Mouse (Mus musculus): ENCODE results near the gene Olfr304. TPM values are rescaled to one million over a fixed set of nuclear protein-coding genes. Genes with fewer than 3 reads are reported as not detected.
"Not testable (repeated sequence)": the region's sequence is repeated elsewhere in the genome, so short reads cannot be mapped to it uniquely, and the experiment has no call there.

Olfr304 gene
- total RNA-seq (2014; rRNA removed; ENCODE audit: low replicate concordance) = not detected in 2 replicates
- not detected in 2 replicates for polyA plus RNA-seq (2015; fragmentation: Nextera tagmentation; extraction: Ambion mirVana)

DNA sequence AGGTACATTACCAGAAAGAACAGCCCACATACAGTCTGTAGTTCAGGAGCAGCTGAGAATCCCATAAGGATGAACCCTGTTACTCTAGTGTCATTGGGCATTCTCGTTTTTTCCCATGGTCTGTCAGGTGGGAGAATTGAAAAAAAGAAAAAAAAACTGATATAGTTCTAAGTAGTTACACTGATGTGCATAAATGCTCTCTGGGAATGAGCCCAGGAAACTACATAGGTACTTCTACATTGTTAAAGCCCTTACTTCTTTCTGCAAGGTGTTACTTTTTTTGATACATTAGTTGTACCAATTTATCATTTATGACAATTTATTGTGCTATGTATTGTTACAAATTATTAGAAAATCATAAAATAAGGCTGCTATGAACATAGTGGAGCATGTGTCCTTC is at the start of gene Olfr304:
Olfr304 (minus strand) TSS at position 101 of the 400 bp plus-strand sequence.
- Histone ChIP-seq H3K9me3 (replicated peaks; ENCODE audit: control insufficient read depth, low read length) (no peaks in the 10 kb centered on the region), H3K27me3 (ENCODE audit: control insufficient read depth, insufficient read depth, low read length) (no peaks in the 10 kb centered on the region), H3K27ac (ENCODE audit: low read depth) (no peak within 1 kb of the TSS), H3K4me1 (ENCODE audit: control insufficient read depth, insufficient read depth) (no peaks in the 10 kb centered on the region), H3K36me3 (replicated peaks; ENCODE audit: control insufficient read depth, insufficient read depth, low read length) (no peaks in the 10 kb centered on the region), H3K4me3 (ENCODE audit: low read depth, low read length) (no peak within 1 kb of the TSS), H3K9ac (replicated peaks; ENCODE audit: low read depth, low read length) (no peak within 1 kb of the TSS), H3K4me2 (ENCODE audit: low read depth, low read length) (no peak within 1 kb of the TSS)
- no peak for ATAC-seq (ENCODE audit: insufficient read depth, low read depth)
- WGBS = 22% methylated on average over 1 of the region's 1 CpGs
- no peak for DNase-seq (ENCODE audit: low spot score)
- TF ChIP-seq CTCF (IDR thresholded peaks at IDR 0.05; ENCODE audit: low read depth) = no peak
- no peak for TF ChIP-seq EP300 (IDR thresholded peaks at IDR 0.05; ENCODE audit: low read depth)

DNA sequence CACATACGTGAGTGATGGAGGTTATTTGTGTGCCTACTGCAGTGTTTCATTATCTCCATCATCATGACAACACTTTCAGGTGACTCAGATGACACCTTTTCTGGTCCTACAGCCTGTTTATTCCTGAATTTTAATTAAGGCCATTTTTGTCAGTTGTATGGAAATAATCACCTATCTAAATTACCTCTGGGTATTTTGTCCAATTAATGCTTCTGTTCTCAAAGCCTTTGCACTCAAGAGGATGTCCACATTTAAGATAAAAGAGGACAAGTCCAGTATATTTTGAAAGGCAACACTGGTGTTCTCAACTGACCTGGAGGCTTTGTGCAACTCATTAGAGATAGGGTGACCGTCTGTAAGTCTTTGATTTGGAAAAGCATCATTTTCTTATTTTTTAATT is 17.1 kb upstream of the Olfr304 start, which contains the start of gene Olfr301:
Olfr301 (plus strand) TSS at position 301 of the 400 bp plus-strand sequence.
- no peaks in the 10 kb centered on the region for H3K36me3 ChIP-seq (replicated peaks; ENCODE audit: control insufficient read depth, insufficient read depth, low read length)
- no peaks in the 10 kb centered on the region for H3K4me1 ChIP-seq (ENCODE audit: control insufficient read depth, insufficient read depth)
- 75% methylated on average over 2 of the region's 2 CpGs for WGBS
- no peak within 1 kb of the TSS for H3K4me2 ChIP-seq (ENCODE audit: low read depth, low read length)
- no peaks in the 10 kb centered on the region for H3K27me3 ChIP-seq (ENCODE audit: control insufficient read depth, insufficient read depth, low read length)
- DNase-seq (ENCODE audit: low spot score) (no peak), ATAC-seq (ENCODE audit: insufficient read depth, low read depth) (no peak)
- H3K27ac ChIP-seq (ENCODE audit: low read depth) = no peak within 1 kb of the TSS
- no peak for TF ChIP-seq CTCF (IDR thresholded peaks at IDR 0.05; ENCODE audit: low read depth)
- TF ChIP-seq EP300 (IDR thresholded peaks at IDR 0.05; ENCODE audit: low read depth) = no peak
- no peak within 1 kb of the TSS for H3K9ac ChIP-seq (replicated peaks; ENCODE audit: low read depth, low read length)
- H3K9me3 ChIP-seq (replicated peaks; ENCODE audit: control insufficient read depth, low read length) = no peaks in the 10 kb centered on the region
- no peak within 1 kb of the TSS for H3K4me3 ChIP-seq (ENCODE audit: low read depth, low read length)

DNA sequence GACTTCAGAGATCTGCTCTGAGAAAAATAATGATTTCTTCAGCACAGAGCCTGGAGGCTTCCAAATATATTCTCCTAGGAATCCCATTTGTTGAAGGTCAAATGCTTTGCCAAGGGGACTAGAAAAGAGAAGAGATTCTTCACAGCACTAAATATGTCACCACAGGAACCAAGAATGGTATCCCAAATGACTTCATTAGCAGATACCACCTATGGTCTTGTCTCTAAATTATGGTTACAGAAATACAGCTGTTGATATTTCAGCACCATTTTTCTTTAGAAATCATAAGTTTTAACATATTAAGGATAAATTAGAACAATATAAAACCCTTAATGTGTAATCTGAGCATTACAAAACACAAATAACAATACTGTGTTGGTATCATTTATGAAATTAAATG is 11.2 kb upstream of the Olfr304 start, which contains the start of gene Olfr303:
Olfr303 (minus strand) TSS at position 101 of the 400 bp plus-strand sequence.
- DNase-seq (ENCODE audit: low spot score) = no peak
- H3K27me3 ChIP-seq (ENCODE audit: control insufficient read depth, insufficient read depth, low read length) = no peaks in the 10 kb centered on the region
- no peaks in the 10 kb centered on the region for H3K9me3 ChIP-seq (replicated peaks; ENCODE audit: control insufficient read depth, low read length)
- no peak for ATAC-seq (ENCODE audit: insufficient read depth, low read depth)
- H3K4me3 ChIP-seq (ENCODE audit: low read depth, low read length) = no peak within 1 kb of the TSS
- TF ChIP-seq EP300 (IDR thresholded peaks at IDR 0.05; ENCODE audit: low read depth) (no peak), CTCF (IDR thresholded peaks at IDR 0.05; ENCODE audit: low read depth) (no peak)
- no peaks in the 10 kb centered on the region for H3K36me3 ChIP-seq (replicated peaks; ENCODE audit: control insufficient read depth, insufficient read depth, low read length)
- H3K27ac ChIP-seq (ENCODE audit: low read depth) = no peak within 1 kb of the TSS
- H3K4me1 ChIP-seq (ENCODE audit: control insufficient read depth, insufficient read depth) = no peaks in the 10 kb centered on the region
- H3K9ac ChIP-seq (replicated peaks; ENCODE audit: low read depth, low read length) = no peak within 1 kb of the TSS
- H3K4me2 ChIP-seq (ENCODE audit: low read depth, low read length) = no peak within 1 kb of the TSS

GRCm38 (mm10) chr7:86385769-86386168 is 689 bp downstream of the Olfr304 start:
- 61% methylated on average over 3 of the region's 3 CpGs for WGBS
- Histone ChIP-seq H3K9me3 (replicated peaks; ENCODE audit: control insufficient read depth, low read length) (no peaks in the 10 kb centered on the region), H3K27me3 (ENCODE audit: control insufficient read depth, insufficient read depth, low read length) (no peaks in the 10 kb centered on the region), H3K4me3 (ENCODE audit: low read depth, low read length) (no peak overlapping the region), H3K27ac (ENCODE audit: low read depth) (no peak overlapping the region), H3K4me1 (ENCODE audit: control insufficient read depth, insufficient read depth) (no peaks in the 10 kb centered on the region), H3K9ac (replicated peaks; ENCODE audit: low read depth, low read length) (no peak overlapping the region), H3K36me3 (replicated peaks; ENCODE audit: control insufficient read depth, insufficient read depth, low read length) (no peaks in the 10 kb centered on the region), H3K4me2 (ENCODE audit: low read depth, low read length) (no peak overlapping the region)
- ATAC-seq (ENCODE audit: insufficient read depth, low read depth) (no peak), DNase-seq (ENCODE audit: low spot score) (no peak)
- TF ChIP-seq CTCF (IDR thresholded peaks at IDR 0.05; ENCODE audit: low read depth) = no peak
- no peak for TF ChIP-seq EP300 (IDR thresholded peaks at IDR 0.05; ENCODE audit: low read depth)

DNA sequence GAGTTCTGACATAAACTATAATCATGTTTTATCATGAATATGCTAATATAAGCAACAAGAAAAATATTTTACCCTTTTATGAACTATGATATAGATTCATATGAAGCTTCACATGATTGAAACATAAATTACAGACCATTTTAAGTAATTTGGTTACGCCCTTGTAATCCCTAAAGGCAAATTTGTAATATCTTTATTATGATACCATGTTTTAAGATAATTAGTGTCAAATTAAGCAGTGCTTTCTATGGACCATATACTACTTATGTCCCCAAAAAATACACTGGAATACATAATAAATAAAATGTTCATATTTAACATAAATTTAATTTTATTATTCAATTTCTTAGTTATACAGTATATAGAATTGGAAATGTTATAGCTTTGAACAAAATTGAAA is 19.6 kb downstream of the Olfr304 start, which contains the start of gene Olfr305:
Olfr305 (minus strand) TSS at position 101 of the 400 bp plus-strand sequence.
- Histone ChIP-seq H3K27ac (ENCODE audit: low read depth) (no peak within 1 kb of the TSS), H3K9me3 (replicated peaks; ENCODE audit: control insufficient read depth, low read length) (no peaks in the 10 kb centered on the region), H3K4me1 (ENCODE audit: control insufficient read depth, insufficient read depth) (no peaks in the 10 kb centered on the region), H3K4me2 (ENCODE audit: low read depth, low read length) (no peak within 1 kb of the TSS), H3K4me3 (ENCODE audit: low read depth, low read length) (no peak within 1 kb of the TSS), H3K36me3 (replicated peaks; ENCODE audit: control insufficient read depth, insufficient read depth, low read length) (no peaks in the 10 kb centered on the region), H3K27me3 (ENCODE audit: control insufficient read depth, insufficient read depth, low read length) (no peaks in the 10 kb centered on the region), H3K9ac (replicated peaks; ENCODE audit: low read depth, low read length) (no peak within 1 kb of the TSS)
- no peak for TF ChIP-seq EP300 (IDR thresholded peaks at IDR 0.05; ENCODE audit: low read depth)
- TF ChIP-seq CTCF (IDR thresholded peaks at IDR 0.05; ENCODE audit: low read depth) = no peak
- DNase-seq (ENCODE audit: low spot score) = no peak
- no peak for ATAC-seq (ENCODE audit: insufficient read depth, low read depth)
- WGBS = 71% methylated on average over 1 of the region's 1 CpGs

DNA sequence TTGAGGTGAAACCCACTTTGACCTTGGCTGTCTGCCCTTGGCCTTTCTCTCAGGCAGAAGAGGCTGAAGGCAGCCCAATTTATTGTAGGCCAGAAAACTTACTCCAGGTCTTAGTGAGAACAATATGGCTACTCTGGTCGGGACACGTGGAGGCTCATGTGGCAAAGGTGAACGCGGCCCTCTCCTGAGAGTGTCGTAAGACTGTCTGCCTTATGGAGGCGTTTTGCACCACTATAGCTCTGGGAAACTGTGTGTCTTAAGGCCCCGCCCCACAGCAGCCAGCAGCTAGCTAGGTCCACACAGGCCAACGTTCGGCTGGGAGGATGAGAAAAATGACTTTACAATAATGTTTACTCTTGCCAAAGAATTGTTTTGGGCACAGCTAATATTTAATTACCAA is 40.2 kb downstream of the Olfr304 start:
- not testable (repeated sequence) for H3K36me3 ChIP-seq (replicated peaks; ENCODE audit: control insufficient read depth, insufficient read depth, low read length); H3K27ac ChIP-seq (ENCODE audit: low read depth); H3K4me2 ChIP-seq (ENCODE audit: low read depth, low read length); H3K4me3 ChIP-seq (ENCODE audit: low read depth, low read length); ATAC-seq (ENCODE audit: insufficient read depth, low read depth); DNase-seq (ENCODE audit: low spot score); H3K27me3 ChIP-seq (ENCODE audit: control insufficient read depth, insufficient read depth, low read length); H3K4me1 ChIP-seq (ENCODE audit: control insufficient read depth, insufficient read depth); H3K9ac ChIP-seq (replicated peaks; ENCODE audit: low read depth, low read length); H3K9me3 ChIP-seq (replicated peaks; ENCODE audit: control insufficient read depth, low read length)
- WGBS = 81% methylated on average over 9 of the region's 9 CpGs

All from heart, postnatal 0 days (tissue).